Mouse (Mus musculus) 3T3-L1 (cell line): Measurements from ENCODE around the gene Cdk9.
A peak's percentile ranks its signal among the peaks of the same experiment; 100 is the strongest.

Source experiments
- DNase-seq: peaks from one replicate; pipeline ENCODE4 v3.0.0-alpha.2; 2015; ENCODE audit warnings: low read depth, low spot score

The Cdk9 gene

GRCm38 (mm10) chr2:32708643-32709042 lies 4.2 kb downstream of the Cdk9 start:
- peak; percentile 79 for DNase-seq

- DNase-seq = no peak
Measured at GRCm38 (mm10) chr2:32706971-32707370, 5.9 kb downstream of the Cdk9 start.

DNA sequence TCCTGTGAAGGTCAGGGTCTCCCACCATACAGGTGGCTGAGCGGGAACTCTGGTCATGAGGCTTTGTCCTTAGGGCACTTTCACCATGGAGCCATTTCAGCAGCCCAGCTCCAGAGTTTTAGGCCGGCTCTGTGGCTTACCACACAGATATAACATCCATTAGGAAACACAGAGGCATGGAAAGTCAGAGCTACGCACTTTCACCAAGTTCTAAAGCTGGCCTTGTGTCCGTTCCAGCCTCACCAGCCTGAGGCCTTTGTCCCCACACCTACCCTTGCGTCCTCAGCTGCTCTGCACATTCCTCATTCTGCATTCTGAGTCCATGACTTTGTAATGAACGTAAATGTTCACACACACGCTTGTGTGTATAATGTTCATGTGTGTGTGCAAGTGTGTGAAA lies 7.9 kb downstream of the Cdk9 start:
- DNase-seq = no peak

- DNase-seq = no peak
Measured at GRCm38 (mm10) chr2:32704021-32704421, 8.9 kb downstream of the Cdk9 start, which contains the start of gene Fpgs. TSS of gene Fpgs (minus strand) at chr2:32704145.

DNA sequence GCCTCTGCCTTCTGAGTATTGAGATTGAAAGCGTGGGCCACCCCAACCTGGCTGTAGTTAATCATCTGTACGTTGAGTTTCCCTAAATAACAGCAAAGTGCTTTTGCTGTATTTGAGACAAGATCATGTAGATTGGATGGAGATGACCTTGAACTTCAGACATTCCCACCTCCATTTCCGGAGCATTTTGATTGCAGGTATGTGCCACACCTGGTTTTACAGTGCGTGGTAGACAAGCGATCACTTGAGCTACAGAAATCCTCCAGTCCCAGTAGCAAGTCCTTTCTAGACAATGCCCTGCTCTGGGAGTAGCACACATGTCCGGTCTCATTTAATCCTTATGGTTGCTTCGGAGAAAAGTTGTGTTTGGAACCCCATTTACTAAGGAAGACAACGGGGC lies 9.8 kb downstream of the Cdk9 start:
- no peak for DNase-seq

GRCm38 (mm10) chr2:32700966-32701743 lies 11.7 kb downstream of the Cdk9 start:
- DNase-seq = no peak

GRCm38 (mm10) chr2:32699680-32700079 lies 13.2 kb downstream of the Cdk9 start:
- no peak for DNase-seq

DNA sequence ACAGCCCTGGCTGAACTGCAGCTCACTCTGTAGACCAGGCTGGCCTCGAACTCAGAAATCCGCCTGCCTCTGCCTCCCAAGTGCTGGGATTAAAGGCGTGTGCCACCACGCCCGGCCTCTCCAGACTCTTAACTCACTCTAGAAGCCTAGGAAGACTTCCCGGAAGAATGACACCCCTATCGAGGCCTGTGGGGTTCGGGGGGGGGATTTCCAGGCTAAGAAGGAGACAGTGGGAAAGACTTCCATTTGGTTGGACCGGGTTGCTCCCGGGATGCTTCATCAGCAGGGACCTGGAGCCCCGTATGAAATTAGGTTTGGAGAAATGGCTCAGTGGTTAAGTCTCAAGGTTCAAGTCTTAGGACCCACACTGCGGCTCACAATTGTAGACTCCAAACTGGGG lies 18.2 kb downstream of the Cdk9 start:
- DNase-seq = no peak

DNA sequence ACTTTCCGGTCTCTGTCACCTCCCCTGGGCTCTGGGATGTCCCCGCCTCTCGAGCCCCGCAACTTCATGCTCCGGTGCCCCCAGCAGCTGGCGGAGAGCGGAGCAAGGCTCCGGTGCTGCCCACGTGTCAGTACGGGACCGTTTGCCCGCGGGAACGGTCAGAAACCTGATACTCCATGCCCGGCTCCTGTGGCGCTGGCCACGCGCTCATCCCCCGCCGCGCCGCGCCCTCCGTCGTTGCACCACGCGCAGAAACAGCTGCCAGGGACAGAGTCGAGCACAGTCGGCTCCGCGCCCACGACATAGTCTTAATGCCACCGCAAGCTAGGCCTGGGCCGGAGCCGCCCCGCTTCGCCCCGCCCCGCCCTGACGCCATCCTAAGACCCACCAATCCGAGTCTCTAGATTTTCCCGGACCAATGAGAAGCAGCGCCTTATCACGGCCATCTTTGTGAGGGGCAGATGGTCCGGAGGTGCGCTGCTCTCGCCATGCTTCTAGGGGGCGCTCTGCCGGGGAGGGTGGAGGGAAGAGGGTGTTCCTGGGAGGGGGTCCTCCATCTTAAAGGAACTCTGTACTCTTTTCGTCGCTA lies 19.0 kb downstream of the Cdk9 start:
- peak; percentile 98 for DNase-seq

GRCm38 (mm10) chr2:32693282-32693681 lies 19.6 kb downstream of the Cdk9 start:
- DNase-seq = no peak

DNA sequence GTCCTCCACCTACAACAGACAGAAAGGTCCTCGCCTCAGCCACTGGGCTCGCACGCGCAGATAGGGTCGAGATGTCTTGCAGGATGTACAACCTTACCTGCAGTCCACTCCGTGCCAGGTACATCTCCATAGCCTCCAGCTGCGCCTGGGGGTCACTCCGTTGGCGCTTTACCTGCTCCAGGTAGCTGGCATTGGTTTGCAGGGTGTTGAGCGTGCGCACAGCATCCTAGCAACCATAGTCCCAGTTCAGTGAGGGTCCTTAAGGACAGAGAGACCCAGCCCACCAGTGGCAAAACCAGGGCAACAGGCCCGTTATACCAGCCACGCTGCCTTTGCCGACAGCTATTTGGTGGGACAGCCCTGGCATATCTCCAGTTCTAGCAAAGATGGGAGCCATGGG lies 20.4 kb downstream of the Cdk9 start:
- no peak for DNase-seq

DNA sequence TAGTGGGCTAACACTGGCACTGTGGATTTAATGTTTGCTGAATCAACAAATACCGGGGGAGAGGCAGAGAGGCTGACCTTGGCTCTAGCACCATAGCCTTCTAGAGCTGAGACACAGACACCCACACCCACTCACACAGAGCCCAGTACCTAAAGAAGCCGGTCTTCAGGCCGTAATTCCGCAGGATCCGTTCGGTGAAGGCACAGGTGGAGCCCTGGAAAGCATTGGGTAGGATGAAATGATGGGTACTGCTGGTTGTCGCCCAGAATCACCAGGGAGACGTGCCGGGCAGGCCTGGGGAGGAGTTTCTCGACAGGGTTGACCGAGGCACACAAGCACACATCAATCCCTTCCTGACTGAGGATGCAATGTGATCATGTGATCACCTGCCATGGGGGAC lies 21.8 kb downstream of the Cdk9 start:
- DNase-seq = no peak

- DNase-seq = peak; percentile 98
Measured at GRCm38 (mm10) chr2:32689420-32689819, 23.5 kb downstream of the Cdk9 start.

DNA sequence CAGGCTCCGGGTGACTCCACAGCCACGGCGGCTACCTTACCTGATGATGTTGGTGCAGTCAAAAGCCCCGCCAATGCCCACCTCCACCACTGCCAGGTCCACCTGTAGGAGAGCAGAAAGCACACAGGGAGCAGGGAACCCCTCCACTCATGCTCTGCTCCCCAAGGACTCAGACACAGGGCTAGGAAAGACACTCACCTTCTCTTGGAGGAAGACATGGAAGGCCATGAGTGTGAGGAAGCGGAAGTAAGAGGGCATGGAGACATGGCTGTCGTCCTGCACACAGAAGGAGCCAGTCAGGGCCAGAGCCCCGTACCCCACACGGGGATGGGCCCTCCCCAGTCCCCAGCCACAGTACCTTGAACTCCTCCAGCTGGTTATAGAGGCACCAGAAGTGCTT lies 25.3 kb downstream of the Cdk9 start:
- no peak for DNase-seq

DNA sequence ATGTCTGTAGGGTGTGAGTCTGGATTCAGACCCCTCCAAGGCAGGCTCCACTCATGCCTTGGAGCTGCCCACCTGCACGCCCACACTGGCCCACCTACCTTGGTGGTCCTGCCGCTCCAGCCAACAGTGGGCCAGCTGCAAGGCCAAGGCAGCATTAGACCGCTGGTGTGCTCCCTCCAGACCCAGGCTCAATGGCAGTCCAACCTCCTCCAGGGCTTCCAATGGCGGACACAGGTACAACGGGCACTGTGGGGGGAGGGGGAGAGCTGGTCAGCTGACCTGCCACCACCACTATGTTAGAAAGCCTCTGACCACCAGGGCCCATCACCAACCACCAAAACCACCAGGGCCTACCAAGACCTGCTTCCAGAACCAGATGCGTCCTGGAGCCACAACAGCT lies 26.2 kb downstream of the Cdk9 start:
- no peak for DNase-seq

- DNase-seq = peak; percentile 90
Measured at GRCm38 (mm10) chr2:32685807-32686206, 27.1 kb downstream of the Cdk9 start.

DNA sequence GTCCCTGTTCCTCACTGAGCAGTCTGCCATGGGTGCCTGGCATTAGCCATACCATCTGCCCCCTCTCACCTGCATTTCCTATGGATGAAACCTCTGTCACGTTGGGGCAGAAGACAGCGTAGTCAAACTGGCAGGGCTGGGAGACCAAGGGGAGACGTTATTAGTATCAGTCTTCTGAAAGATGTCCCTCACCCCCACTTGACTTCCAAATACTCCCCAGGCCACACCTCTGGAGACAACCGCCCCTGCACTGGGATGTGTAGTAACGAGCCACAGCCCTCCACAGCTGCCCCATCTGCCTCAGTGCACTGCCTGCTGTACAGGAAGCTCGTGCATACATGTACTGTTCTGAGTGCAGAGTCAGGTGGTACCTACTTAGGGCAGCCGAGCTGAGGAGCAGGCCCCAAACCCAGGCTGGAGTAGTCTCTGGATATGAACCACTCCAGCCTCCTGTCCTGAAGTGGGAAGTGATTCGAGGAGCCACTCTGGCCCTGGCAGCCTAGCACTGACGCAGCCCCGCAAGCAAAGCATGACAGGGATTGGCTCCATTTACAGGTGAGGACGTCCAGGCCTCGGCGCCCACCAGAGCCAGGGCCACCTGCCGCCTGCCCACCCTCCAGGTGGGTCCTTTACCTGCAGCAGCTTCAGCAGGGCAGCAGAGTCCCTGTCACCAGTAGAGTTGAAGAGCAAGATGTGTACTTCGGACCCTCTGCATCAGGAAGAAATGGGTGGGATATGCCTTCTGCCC lies 28.0 kb downstream of the Cdk9 start:
- DNase-seq = no peak

- DNase-seq = no peak
Measured at GRCm38 (mm10) chr2:32683701-32684100, 29.2 kb downstream of the Cdk9 start.

DNA sequence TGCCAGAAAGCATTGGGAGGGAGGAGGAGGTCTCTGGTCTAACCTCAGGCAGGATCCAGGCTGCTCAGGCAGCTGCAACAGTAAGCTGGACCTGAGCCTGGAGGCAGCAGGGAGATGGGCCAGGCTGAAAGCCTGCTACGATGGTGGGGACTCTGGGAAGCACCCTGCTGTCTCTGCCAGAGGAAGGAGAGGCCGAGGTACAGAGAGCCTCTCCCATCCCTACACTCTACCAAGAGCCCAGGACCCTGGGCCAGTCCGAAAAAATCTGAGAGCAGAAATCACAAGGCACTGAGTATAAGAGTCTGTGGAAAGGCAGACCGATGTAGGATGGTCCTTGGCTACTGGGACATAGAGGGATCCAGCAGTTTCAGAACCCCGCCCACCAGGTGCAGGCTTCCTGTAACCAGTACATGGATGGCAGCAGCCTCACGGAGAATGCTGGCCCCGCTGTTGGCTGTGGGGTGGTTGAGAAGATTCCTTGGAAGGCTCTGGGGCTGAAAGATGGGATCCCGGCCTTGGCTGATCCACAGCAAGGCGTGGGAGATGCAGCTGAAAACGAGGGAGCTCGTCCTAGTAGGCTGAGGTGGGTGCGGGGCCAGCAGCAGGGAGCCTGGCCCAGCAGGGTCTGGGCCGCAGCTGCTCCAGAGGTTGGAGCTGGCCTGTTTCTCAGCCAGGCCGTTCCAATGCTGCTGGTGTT lies 30.0 kb downstream of the Cdk9 start:
- DNase-seq = no peak

DNA sequence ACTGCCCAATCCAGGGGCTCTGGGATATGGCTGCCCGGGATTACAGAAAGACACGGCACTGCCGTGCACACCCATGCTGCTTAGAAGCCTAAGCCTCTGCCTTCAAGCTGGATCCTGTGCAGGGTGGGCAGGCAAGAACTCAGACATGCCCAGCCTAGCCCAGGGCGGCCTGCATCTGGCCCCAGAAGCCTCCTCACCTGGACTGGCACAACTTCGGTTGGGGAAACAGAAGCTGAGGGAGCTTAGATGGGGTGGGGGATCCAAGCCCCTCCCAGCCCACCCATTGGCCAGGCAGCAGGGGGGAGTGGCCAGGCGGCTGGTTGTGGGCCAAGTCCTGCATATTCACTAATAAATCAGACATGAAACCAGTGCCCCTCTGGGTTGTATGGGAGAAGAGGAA lies 31.1 kb downstream of the Cdk9 start:
- DNase-seq = no peak

DNA sequence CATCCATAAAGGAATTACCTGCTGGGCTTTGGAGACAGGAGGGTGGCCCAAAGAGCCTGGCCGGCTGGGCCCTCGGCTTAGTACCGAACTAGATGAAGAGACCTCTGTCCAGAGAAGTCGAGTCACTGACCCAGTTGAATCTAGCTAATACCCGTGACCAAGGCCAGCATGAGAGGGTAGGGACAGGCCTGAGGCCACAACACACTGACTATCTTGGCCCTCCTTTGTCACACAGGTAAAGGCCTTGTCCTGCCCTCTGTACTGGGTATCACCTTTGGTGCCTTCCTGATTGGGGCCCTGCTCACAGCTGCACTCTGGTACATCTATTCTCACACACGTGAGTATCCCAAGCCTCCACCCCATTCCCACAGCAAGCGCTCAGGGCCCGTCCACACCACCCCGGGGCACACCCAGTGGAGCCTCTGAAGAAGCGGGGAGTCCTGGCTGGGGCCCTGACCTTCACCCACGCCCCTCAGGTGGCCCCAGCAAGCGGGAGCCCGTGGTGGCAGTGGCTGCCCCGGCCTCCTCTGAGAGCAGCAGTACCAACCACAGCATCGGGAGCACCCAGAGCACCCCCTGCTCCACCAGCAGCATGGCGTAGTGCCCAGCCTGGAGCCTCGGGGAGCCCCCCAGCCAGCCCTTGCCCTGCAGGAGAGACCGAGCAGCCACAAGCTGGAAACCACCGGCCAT lies 31.8 kb downstream of the Cdk9 start:
- no peak for DNase-seq

GRCm38 (mm10) chr2:32680051-32680451 lies 32.8 kb downstream of the Cdk9 start:
- DNase-seq = peak; percentile 99
